Mouse (Mus musculus) thymus, adult 18-20 months (tissue): ENCODE data around the gene Snx21.

ENCODE experiments used
- DNase-seq, 2 experiments: peaks; one replicate each; pipeline ENCODE4 v3.0.0; 2022; ENCODE audit warnings: mixed read lengths in 2 of 2

Gene Snx21

DNA sequence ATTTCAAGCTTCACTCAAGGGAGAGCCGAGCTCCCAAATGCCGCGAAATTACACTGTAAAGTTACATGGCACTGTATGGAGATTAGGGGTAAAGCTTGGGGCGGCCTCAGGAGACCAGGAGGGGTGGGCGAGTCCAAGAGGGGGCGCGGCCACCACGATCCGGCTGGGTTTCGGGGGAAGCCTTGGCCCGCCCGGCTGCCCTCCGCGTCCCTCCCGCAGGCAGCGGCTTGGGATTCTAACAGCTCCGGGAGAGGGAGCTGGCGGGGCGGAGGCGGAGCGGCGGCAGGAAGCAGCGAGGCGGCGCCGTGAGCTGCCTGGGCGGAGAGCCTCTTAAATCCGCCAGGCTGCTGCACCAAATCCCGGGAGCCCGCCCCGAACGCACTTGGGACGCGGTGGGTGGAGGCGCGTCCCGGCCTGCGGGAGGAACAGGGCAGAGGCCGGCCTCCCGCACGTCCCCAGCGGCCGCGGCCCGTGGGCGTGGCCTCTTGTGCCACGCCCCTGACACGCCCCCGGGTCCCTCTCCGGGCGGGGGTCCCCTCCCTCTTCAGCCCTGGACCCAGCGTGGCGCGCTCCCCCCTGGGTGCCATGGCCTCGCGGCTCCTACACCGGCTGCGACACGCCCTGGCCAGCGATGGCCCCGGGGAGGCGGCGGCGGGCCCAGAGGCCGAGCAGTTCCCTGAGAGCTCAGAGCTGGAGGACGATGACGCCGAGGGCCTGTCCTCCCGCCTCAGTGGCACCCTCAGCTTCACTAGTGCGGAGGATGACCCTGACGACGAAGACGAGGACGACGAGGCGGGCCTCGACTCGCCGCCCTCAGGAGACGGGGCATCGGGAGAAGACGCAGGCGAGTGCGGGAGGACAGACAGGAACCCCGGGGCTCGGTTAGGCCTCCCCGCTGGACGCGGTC lies at the start of gene Snx21:
Snx21 (plus strand) TSS at position 343 of the 907 bp plus-strand sequence.
- peak; percentile 54 to 62 for DNase-seq

GRCm38 (mm10) chr2:164737377-164738090 lies 48.1 kb upstream of the Snx21 start:
- no peak for DNase-seq

- no peak for DNase-seq
These were observed 45.7 kb upstream of the Snx21 start for GRCm38 (mm10) chr2:164739876-164740275.

GRCm38 (mm10) chr2:164744987-164745386 lies 40.6 kb upstream of the Snx21 start:
- DNase-seq = no peak

GRCm38 (mm10) chr2:164745843-164746479 lies 39.7 kb upstream of the Snx21 start, which contains the start of the genes Wfdc3 and Dnttip1:
Gene Wfdc3, minus strand, starts transcription at chr2:164745931.
Gene Dnttip1, plus strand, starts transcription at chr2:164745983.
- peak; percentile 92 for DNase-seq

GRCm38 (mm10) chr2:164746693-164747092 lies 38.9 kb upstream of the Snx21 start:
- peak in 1 of 2 experiments; percentile 18 for DNase-seq

- no peak for DNase-seq
These were observed 37.4 kb upstream of the Snx21 start for GRCm38 (mm10) chr2:164748191-164748590.

- DNase-seq = no peak
These were observed 36.6 kb upstream of the Snx21 start for GRCm38 (mm10) chr2:164748991-164749390.

DNA sequence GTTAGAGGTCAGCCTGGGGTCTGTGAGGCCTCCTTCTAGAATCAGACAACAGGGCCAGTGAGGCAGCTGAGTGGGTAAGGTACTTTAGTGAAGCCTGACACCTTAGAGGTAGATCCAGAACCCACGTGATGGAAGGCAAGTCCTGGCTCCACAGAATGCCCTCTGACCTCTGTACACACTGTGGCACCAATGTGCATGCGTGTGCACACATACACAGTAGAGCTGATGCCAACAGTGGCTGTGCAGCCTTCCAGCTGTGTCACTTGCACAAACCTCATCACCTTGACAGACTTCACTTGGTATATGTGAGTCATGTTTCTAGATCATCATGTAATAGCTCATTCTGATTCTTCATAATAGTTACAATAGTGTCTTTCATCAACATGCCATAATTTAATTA lies 33.2 kb upstream of the Snx21 start:
- DNase-seq = no peak

DNA sequence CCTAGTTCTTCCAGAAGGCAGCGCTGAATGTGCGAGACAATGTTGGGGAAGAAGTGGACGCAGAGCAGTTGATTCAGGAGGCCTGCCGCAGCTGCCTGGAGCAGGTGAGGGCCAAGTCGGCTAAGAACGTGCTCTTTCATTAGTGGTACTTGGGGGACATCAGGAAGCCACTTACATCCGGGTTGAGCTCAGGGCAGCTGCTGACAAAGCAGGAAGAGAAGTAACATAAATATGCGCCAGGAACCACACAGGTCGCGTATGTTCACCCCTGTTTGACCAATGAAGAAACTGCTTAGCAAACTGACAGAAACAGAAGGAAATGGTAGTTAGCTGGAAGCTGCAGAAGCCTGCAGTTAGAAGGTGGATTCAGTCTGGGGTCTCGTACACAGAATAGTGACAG lies 31.5 kb upstream of the Snx21 start:
- no peak for DNase-seq

GRCm38 (mm10) chr2:164754800-164755199 lies 30.8 kb upstream of the Snx21 start:
- no peak for DNase-seq

- DNase-seq = no peak
These were observed 27.8 kb upstream of the Snx21 start for GRCm38 (mm10) chr2:164757841-164758240.

DNA sequence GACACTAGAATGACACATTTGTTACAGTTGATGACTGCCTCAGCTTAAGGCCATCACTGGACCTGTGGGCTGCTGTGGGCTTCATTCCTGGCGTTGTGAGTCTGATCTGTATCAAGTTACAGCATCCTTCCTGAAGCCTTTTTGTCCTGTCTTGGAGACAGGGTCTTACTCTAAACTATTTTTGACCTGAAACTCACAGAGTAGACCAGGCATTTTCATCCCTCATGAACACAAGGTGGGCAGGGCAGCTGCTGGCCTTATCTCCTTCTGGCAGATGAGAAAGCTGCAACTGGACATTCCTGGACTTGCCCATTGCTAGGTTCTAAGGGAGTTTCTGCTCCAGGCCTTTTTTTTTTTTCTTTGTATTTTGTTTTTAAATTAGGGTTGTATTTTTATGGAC lies 26.9 kb upstream of the Snx21 start:
- no peak for DNase-seq

GRCm38 (mm10) chr2:164760059-164760833 lies 25.4 kb upstream of the Snx21 start:
- no peak for DNase-seq

DNA sequence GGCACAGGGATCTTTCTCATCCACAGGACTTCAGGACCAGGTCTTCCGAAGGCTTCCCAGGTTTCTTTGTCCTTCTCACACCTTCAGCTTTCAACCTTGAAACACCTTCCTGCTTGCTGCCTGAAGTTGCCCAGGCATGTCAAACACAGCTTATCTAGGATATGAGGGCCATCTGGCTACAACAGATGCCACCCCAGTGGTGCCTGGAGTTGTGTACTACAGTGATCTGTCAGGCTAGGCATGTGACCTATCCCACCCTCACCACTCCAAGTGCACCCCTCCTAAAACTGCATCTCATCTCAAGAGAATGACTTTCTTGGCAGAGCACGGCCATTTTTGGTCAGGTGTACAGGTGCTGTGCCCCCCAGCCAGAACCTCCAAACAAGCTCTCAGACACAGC lies 24.1 kb upstream of the Snx21 start:
- DNase-seq = no peak

- no peak for DNase-seq
These were observed 23.7 kb upstream of the Snx21 start for GRCm38 (mm10) chr2:164761971-164762370.

DNA sequence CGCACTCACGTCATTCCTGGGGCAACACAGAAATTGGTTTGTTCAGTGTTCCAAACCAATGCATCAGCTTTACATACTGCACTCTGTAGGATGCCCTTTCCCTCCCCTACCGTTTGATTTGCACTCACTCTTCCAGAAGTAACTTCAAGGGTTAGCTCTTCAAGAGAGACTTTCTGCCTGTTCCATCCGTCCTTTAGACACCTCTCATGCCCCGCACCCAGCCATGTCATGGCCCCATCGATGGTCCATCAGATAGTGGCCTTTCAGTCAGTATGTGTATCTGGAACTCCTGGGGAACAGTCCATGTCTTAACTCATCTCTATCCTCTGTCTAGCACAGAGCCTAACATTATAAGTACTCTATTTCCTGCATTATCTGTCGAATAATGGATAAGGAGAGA lies 23.0 kb upstream of the Snx21 start:
- DNase-seq = no peak

DNA sequence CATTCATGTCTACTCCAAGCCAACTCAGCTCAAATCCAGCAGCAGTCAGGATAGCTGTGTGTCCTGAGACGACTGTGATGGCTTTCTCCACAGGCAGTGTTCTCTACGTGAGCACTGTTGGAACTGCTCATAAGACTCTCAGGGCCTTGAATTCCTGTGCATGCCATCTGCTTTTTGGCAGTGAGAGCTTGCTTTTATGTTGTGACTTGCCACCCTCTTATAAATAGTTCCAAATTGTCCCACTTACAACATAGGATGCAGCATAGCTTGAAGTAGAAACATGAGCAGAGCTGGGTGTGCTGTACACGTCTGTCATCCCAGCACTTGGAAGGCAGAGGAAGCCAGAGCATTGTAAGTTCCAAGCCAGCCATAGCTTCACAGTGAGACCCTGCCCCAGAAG lies 19.8 kb upstream of the Snx21 start:
- DNase-seq = no peak

DNA sequence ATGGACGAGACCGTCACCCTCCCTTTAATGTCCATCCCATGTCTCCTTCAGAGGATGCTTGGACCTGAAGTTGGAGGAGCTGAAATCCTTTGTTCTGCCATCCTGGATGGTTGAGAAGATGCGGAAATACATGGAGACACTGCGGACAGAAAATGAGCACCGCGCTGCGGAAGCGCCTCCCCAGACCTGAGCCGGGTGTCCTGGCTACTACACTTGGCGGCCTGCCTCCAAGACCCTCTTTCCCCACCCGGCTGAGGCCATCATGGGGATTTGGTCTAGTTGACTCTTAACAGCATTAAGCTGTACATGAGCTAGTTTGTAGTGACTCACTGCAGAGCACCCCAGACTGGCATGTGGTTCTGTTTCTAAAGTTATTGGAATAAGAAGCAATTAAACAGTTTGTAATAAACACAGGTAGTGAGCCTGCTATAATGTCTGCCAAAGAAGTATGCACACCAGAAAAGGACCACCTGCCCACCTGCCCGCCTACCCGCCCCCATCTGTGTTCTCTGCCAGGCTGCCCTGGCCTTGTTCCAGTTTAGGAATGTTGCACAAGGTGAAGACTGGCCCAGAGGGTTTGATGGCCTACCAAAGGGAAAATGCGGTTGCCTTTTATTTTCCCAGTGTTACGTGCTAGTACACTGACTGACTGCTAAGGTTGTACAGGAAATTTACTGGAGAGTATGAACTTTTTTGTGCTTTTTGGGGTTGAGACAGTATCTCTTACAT lies 17.6 kb upstream of the Snx21 start:
- no peak for DNase-seq

GRCm38 (mm10) chr2:164769258-164770037 lies 16.2 kb upstream of the Snx21 start, which contains the start of gene Ube2c:
Gene Ube2c, plus strand, starts transcription at chr2:164769898.
- peak; percentile 95 to 97 for DNase-seq

GRCm38 (mm10) chr2:164770279-164770678 lies 15.3 kb upstream of the Snx21 start:
- DNase-seq = no peak
